Mouse (Mus musculus) v-Abl transformed pro-B cells (cell line): ENCODE results near the gene D630045J12Rik.

Experiments used
- in situ Hi-C, 2 experiments: fragments of 400-800 bp; cut with MboI; formaldehyde crosslinking; loops; one replicate each; pipeline ENCODE4 v1.15.1; 2025; ENCODE audit not compliant: unreplicated experiment in 2 of 2

Gene D630045J12Rik

GRCm38 (mm10) chr6:38109871-38110270 is 143.9 kb downstream of the D630045J12Rik start:
- in situ Hi-C loops, result loop anchor here in 1 of 2 experiments (25.0 kb wide), 1 partner anchor 998 kb away; no protein-coding TSS in a partner anchor

- in situ Hi-C loops, result loop anchor here in 1 of 2 experiments (25.0 kb wide), 1 partner anchor 997 kb away; no protein-coding TSS in a partner anchor
Measured at GRCm38 (mm10) chr6:38109160-38109795, 144.5 kb downstream of the D630045J12Rik start, which contains the start of gene Tmem213. Gene Tmem213 (plus strand): TSS chr6:38109255.

- in situ Hi-C loops, result loop anchor here in 1 of 2 experiments (25.0 kb wide), 1 partner anchor 996 kb away; no protein-coding TSS in a partner anchor
Measured at GRCm38 (mm10) chr6:38108449-38108848, 145.4 kb downstream of the D630045J12Rik start.

- in situ Hi-C loops, result loop anchor here in 1 of 2 experiments (25.0 kb wide), 1 partner anchor 994 kb away; no protein-coding TSS in a partner anchor
Measured at GRCm38 (mm10) chr6:38105924-38106323, 147.9 kb downstream of the D630045J12Rik start.

GRCm38 (mm10) chr6:38103775-38104174 is 150.0 kb downstream of the D630045J12Rik start:
- in situ Hi-C loops, result loop anchor here in 1 of 2 experiments (25.0 kb wide), 1 partner anchor 991 kb away; no protein-coding TSS in a partner anchor

- in situ Hi-C loops, result loop anchor here in 1 of 2 experiments (25.0 kb wide), 1 partner anchor 990 kb away; no protein-coding TSS in a partner anchor
Measured at GRCm38 (mm10) chr6:38102216-38102795, 151.5 kb downstream of the D630045J12Rik start.

GRCm38 (mm10) chr6:38096961-38097370 is 156.8 kb downstream of the D630045J12Rik start:
- in situ Hi-C loops, result no loop called here

GRCm38 (mm10) chr6:38094701-38095100 is 159.1 kb downstream of the D630045J12Rik start:
- in situ Hi-C loops, result no loop called here

- in situ Hi-C loops, result no loop called here
Measured at GRCm38 (mm10) chr6:38092539-38092938, 161.3 kb downstream of the D630045J12Rik start.

GRCm38 (mm10) chr6:38087242-38088026 is 166.4 kb downstream of the D630045J12Rik start:
- in situ Hi-C loops, result no loop called here

GRCm38 (mm10) chr6:38083204-38083603 is 170.6 kb downstream of the D630045J12Rik start:
- in situ Hi-C loops, result no loop called here

- in situ Hi-C loops, result no loop called here
Measured at GRCm38 (mm10) chr6:38081727-38082341, 172.0 kb downstream of the D630045J12Rik start.

- in situ Hi-C loops, result no loop called here
Measured at GRCm38 (mm10) chr6:38080364-38080763, 173.4 kb downstream of the D630045J12Rik start.

- in situ Hi-C loops, result loop anchor here in 1 of 2 experiments (10.0 kb wide), 1 partner anchor 619 kb away; no protein-coding TSS in a partner anchor
Measured at GRCm38 (mm10) chr6:38073592-38073991, 180.2 kb downstream of the D630045J12Rik start.
